7 mouse cellular contexts compared by ENCODE assay signal in genomic region chr8:95807331-95807843, GRCm38 (mm10). TPM values are rescaled to one million over a fixed set of nuclear protein-coding genes. Genes with fewer than 3 reads are reported as not detected.
DNase-seq lines count a peak whose midpoint lies in the region; ATAC-seq lines count a peak whose summit lies in the region.

Gene Cnot1 (minus strand): TSS chr8:95807464.

- peak within 1 kb of the TSS; percentile 98 for H3K9ac ChIP-seq in embryonic facial prominence, embryonic 11.5 days (replicated peaks; ENCODE audit: low read length)
- H3K9ac ChIP-seq in midbrain, embryonic 13.5 days (replicated peaks), result peak within 1 kb of the TSS; percentile 98

- H3K4me2 ChIP-seq in embryonic facial prominence, embryonic 11.5 days (ENCODE audit: low read depth, low read length), result peak within 1 kb of the TSS; percentile 69
- peak within 1 kb of the TSS; percentile 97 for H3K4me2 ChIP-seq in midbrain, embryonic 13.5 days (replicated peaks)

- peak within 1 kb of the TSS; percentile 90 for H3K27ac ChIP-seq in embryonic facial prominence, embryonic 11.5 days (replicated peaks; ENCODE audit: low read depth, low read length)
- peak within 1 kb of the TSS; percentile 99 for H3K27ac ChIP-seq in limb, embryonic 10.5 days
- H3K27ac ChIP-seq in midbrain, embryonic 13.5 days, result peak within 1 kb of the TSS; percentile 94

- WGBS in embryonic facial prominence, embryonic 11.5 days, result under 1% methylated on average over 44 of the region's 44 CpGs
- WGBS in limb, embryonic 10.5 days, result under 1% methylated on average over 44 of the region's 44 CpGs
- WGBS in midbrain, embryonic 13.5 days, result 0% methylated on average over 44 of the region's 44 CpGs

- H3K36me3 ChIP-seq in embryonic facial prominence, embryonic 11.5 days (replicated peaks; ENCODE audit: control insufficient read depth, insufficient read depth, low read depth, low read length), result no peaks in the 10 kb centered on the region
- H3K36me3 ChIP-seq in limb, embryonic 10.5 days, result peaks cover 23% of the 10 kb centered on the region
- no peaks in the 10 kb centered on the region for H3K36me3 ChIP-seq in midbrain, embryonic 13.5 days

- no peaks in the 10 kb centered on the region for H3K4me1 ChIP-seq in embryonic facial prominence, embryonic 11.5 days (ENCODE audit: control insufficient read depth, insufficient read depth, low read length)
- peaks cover 11% of the 10 kb centered on the region for H3K4me1 ChIP-seq in limb, embryonic 10.5 days
- H3K4me1 ChIP-seq in midbrain, embryonic 13.5 days (replicated peaks), result peaks cover 22% of the 10 kb centered on the region

- no peaks in the 10 kb centered on the region for H3K27me3 ChIP-seq in embryonic facial prominence, embryonic 11.5 days (ENCODE audit: control insufficient read depth, insufficient read depth, low read length)
- no peaks in the 10 kb centered on the region for H3K27me3 ChIP-seq in limb, embryonic 10.5 days (ENCODE audit: low read depth, poor library complexity, severe bottlenecking)
- H3K27me3 ChIP-seq in midbrain, embryonic 13.5 days, result no peaks in the 10 kb centered on the region

- ATAC-seq in embryonic facial prominence, embryonic 11.5 days (replicated peaks; ENCODE audit: insufficient number of reproducible peaks, low FRiP score, low TSS enrichment, low read depth), result peak; percentile 97
- peak; percentile 80 for ATAC-seq in granulocyte monocyte progenitor cell, adult 5-6 weeks (replicated peaks; ENCODE audit: poor library complexity, severe bottlenecking)
- peak; percentile 98 for ATAC-seq in midbrain, embryonic 13.5 days

- no peaks in the 10 kb centered on the region for H3K9me3 ChIP-seq in embryonic facial prominence, embryonic 11.5 days (replicated peaks; ENCODE audit: control insufficient read depth, low read length)
- H3K9me3 ChIP-seq in limb, embryonic 10.5 days (replicated peaks), result no peaks in the 10 kb centered on the region
- H3K9me3 ChIP-seq in midbrain, embryonic 13.5 days, result no peaks in the 10 kb centered on the region

- H3K4me3 ChIP-seq in embryonic facial prominence, embryonic 11.5 days (ENCODE audit: low read depth, low read length), result peak within 1 kb of the TSS; percentile 99
- peak within 1 kb of the TSS; percentile 99 for H3K4me3 ChIP-seq in limb, embryonic 10.5 days
- peak within 1 kb of the TSS; percentile 99 for H3K4me3 ChIP-seq in midbrain, embryonic 13.5 days (replicated peaks)

- peak; percentile 97 for DNase-seq in adrenal gland, postnatal 14 days
- DNase-seq in embryonic facial prominence, embryonic 11.5 days (ENCODE audit: low spot score), result peak; percentile 97
- DNase-seq in kidney, adult 11 months, result peak; percentile 99
- peak; percentile 95 for DNase-seq in limb, embryonic 10.5 days (ENCODE audit: low spot score)
- peak; percentile 95 for DNase-seq in spleen, adult 12 weeks (ENCODE audit: low spot score)

RNA-seq across cellular contexts. Expression of gene Cnot1, which starts in this region (rescaled TPM):
- total RNA-seq in adrenal gland, postnatal 14 days (2021), result 144 and 154 TPM in 2 replicates
- 119 and 120 TPM in 2 replicates for polyA plus RNA-seq in embryonic facial prominence, embryonic 11.5 days (2014; fragmentation: Nextera tagmentation; extraction: Ambion mirVana)
- 283 and 320 TPM in 2 replicates for total RNA-seq in granulocyte monocyte progenitor cell, adult 5-6 weeks (2014; fragmentation: Nextera tagmentation)
- 99.3 and 113 TPM in 2 replicates for total RNA-seq in granulocyte monocyte progenitor cell, adult 5-6 weeks (2017)
- 107 and 119 TPM in 2 replicates for polyA plus RNA-seq in limb, embryonic 10.5 days (2016; fragmentation: Nextera tagmentation; extraction: Ambion mirVana)
- polyA plus RNA-seq in midbrain, embryonic 13.5 days (2015; fragmentation: Nextera tagmentation; extraction: Ambion mirVana), result 52.1 and 52.7 TPM in 2 replicates

Comparison
In these comparisons a context has a peak if more than half of its experiments do, and no peak if none do; other contexts are left out.
1. Peak in every context shown above with its lines: DNase-seq, ATAC-seq, H3K4me3 ChIP-seq and H3K27ac ChIP-seq.